ENCODE assay signal across 19 mouse cellular contexts in genomic region chr10:18354103-18354502, GRCm38 (mm10).
"Had no signal": no experiment of that assay in that cellular context is flagged by ENCODE, and none has a peak within 500 bp of the region (broad histone marks: within the 10 kb centered on the region; RNA-seq: fewer than 3 reads in every experiment).

No protein-coding gene starts in this region.

- H3K4me2 ChIP-seq: kidney, embryonic 15.5 days; liver, embryonic 13.5 days; midbrain, embryonic 12.5 days; midbrain, embryonic 15.5 days had no signal

- H3K36me3 ChIP-seq: kidney, embryonic 15.5 days; liver, embryonic 13.5 days; midbrain, embryonic 12.5 days; midbrain, embryonic 15.5 days had no signal

- H3K27me3 ChIP-seq: kidney, embryonic 15.5 days; liver, embryonic 13.5 days; midbrain, embryonic 12.5 days; midbrain, embryonic 15.5 days had no signal

- H3K9ac ChIP-seq: kidney, embryonic 15.5 days; liver, embryonic 13.5 days; midbrain, embryonic 12.5 days; midbrain, embryonic 15.5 days had no signal

- ATAC-seq: midbrain, embryonic 15.5 days had no signal

- H3K4me3 ChIP-seq: kidney, embryonic 15.5 days; left cerebral cortex, adult 2 months; liver, embryonic 13.5 days; midbrain, embryonic 12.5 days; midbrain, embryonic 15.5 days had no signal

- H3K4me1 ChIP-seq: liver, embryonic 13.5 days; midbrain, embryonic 12.5 days; midbrain, embryonic 15.5 days had no signal

- DNase-seq: kidney, adult 8-10 months; kidney, postnatal 10 days; kidney, postnatal 36 days; layer of hippocampus, postnatal 36 days; liver, embryonic 13.5 days; lung, adult 2 months; lung, postnatal 14 days; lung, postnatal 4 days; right cerebral cortex, adult 18-20 months; right cerebral cortex, postnatal 14 days; right cerebral cortex, postnatal 4 days; thymus, adult 2 months; thymus, postnatal 14 days; thymus, postnatal 4 days had no signal

- H3K27ac ChIP-seq: kidney, embryonic 15.5 days; left cerebral cortex, adult 2 months; liver, embryonic 13.5 days; midbrain, embryonic 12.5 days; midbrain, embryonic 15.5 days; stomach, postnatal 0 days had no signal

- H3K9me3 ChIP-seq: kidney, embryonic 15.5 days; liver, embryonic 13.5 days; midbrain, embryonic 12.5 days; midbrain, embryonic 15.5 days had no signal
